Mouse (Mus musculus): Measurements from ENCODE around the gene Dusp12.

- TF ChIP-seq CTCF (IDR thresholded peaks at IDR 0.05; ENCODE audit: borderline replicate concordance, extremely low read depth, insufficient read depth, insufficient read length) (no peak), POLR2A (IDR thresholded peaks at IDR 0.05; ENCODE audit: borderline replicate concordance, extremely low read depth, insufficient read depth, insufficient read length, poor library complexity, severe bottlenecking) (no peak)
These were observed 22.3 kb upstream of the Dusp12 start for GRCm38 (mm10) chr1:170907456-170908191.
